Mouse (Mus musculus) embryonic facial prominence, embryonic 13.5 days (tissue): Measurements from ENCODE around the gene Sptbn1. TPM values are rescaled to one million over a fixed set of nuclear protein-coding genes. Genes with fewer than 3 reads are reported as not detected.

ENCODE experiments used
- ATAC-seq: fragments of 200-750 bp; cut with Nextera tagmentation; 2 replicates; pipeline ENCODE4 v1.8.0; 2017; ENCODE audit warnings: low read depth; ENCODE audit not compliant: insufficient number of reproducible peaks, insufficient read depth, low FRiP score, low TSS enrichment
- H3K27ac ChIP-seq: fragments of 300-500 bp; sonication (generic); 2 replicates; pipeline ENCODE4 v1.5.1; 2015; ENCODE audit warnings: moderate library complexity, mild to moderate bottlenecking, inconsistent platforms
- H3K27me3 ChIP-seq: fragments of 300-500 bp; sonication (generic); 2 replicates; pipeline ENCODE4 v1.6.1; 2015; ENCODE audit warnings: mild to moderate bottlenecking, inconsistent platforms
- H3K36me3 ChIP-seq: fragments of 300-500 bp; sonication (generic); 2 replicates; pipeline ENCODE4 v1.6.1; 2015; ENCODE audit warnings: mild to moderate bottlenecking, inconsistent platforms
- H3K4me1 ChIP-seq: fragments of 300-500 bp; sonication (generic); 2 replicates; pipeline ENCODE4 v1.6.1; 2015; ENCODE audit warnings: inconsistent platforms
- H3K4me2 ChIP-seq: fragments of 300-500 bp; sonication (generic); 2 replicates; pipeline ENCODE4 v1.6.1; 2015; ENCODE audit warnings: moderate library complexity, mild to moderate bottlenecking, inconsistent platforms
- H3K4me3 ChIP-seq: fragments of 300-500 bp; sonication (generic); 2 replicates; pipeline ENCODE4 v1.5.1; 2015; ENCODE audit warnings: mild to moderate bottlenecking, inconsistent platforms
- H3K9ac ChIP-seq: fragments of 300-500 bp; sonication (generic); 2 replicates; pipeline ENCODE4 v1.6.1; 2015; ENCODE audit warnings: mild to moderate bottlenecking, inconsistent platforms
- H3K9me3 ChIP-seq: fragments of 300-500 bp; sonication (generic); 2 replicates; pipeline ENCODE4 v1.6.1; 2016; ENCODE audit warnings: inconsistent platforms
- WGBS: fragments of 180-500 bp; shearing (Covaris S2); methylation state at CpG from one replicate; pipeline ENCODE4 v1.1.7; 2015; ENCODE audit warnings: mixed read lengths; 5-methylcytosine and 5-hydroxymethylcytosine counted together
- polyA plus RNA-seq: library from polyadenylated mRNA; unstranded; fragments of >200 nt; fragmentation: Nextera tagmentation; extraction: Ambion mirVana; gene quantifications from 2 replicates; pipeline ENCODE4 v1.2.1, GENCODE M21; 2015

The Sptbn1 gene
- polyA plus RNA-seq, 1 experiment from 2014 or later: 80.9 TPM

GRCm38 (mm10) chr11:30209495-30209894 is 58.5 kb downstream of the Sptbn1 start:
- no peak overlapping the region for H3K27ac ChIP-seq
- H3K4me2 ChIP-seq: no peak overlapping the region
- no peak overlapping the region for H3K9ac ChIP-seq
- 46% methylated on average over 4 of the region's 4 CpGs for WGBS
- ATAC-seq: no peak
- peaks cover 9% of the 10 kb centered on the region; the same call in 1 of the 2 replicates for H3K4me1 ChIP-seq
- H3K9me3 ChIP-seq: no peaks in the 10 kb centered on the region
- H3K27me3 ChIP-seq: no peaks in the 10 kb centered on the region
- H3K36me3 ChIP-seq: no peaks in the 10 kb centered on the region; the same call in 1 of the 2 replicates
- no peak overlapping the region for H3K4me3 ChIP-seq

GRCm38 (mm10) chr11:30204398-30204797 is 63.6 kb downstream of the Sptbn1 start:
- no peak overlapping the region for H3K9ac ChIP-seq
- no peaks in the 10 kb centered on the region for H3K9me3 ChIP-seq
- no peak overlapping the region for H3K4me2 ChIP-seq
- H3K4me1 ChIP-seq: no peaks in the 10 kb centered on the region
- no peak for ATAC-seq
- no peak overlapping the region for H3K4me3 ChIP-seq
- H3K36me3 ChIP-seq: peaks cover 6% of the 10 kb centered on the region
- H3K27me3 ChIP-seq: no peaks in the 10 kb centered on the region
- H3K27ac ChIP-seq: no peak overlapping the region

GRCm38 (mm10) chr11:30200391-30200790 is 67.6 kb downstream of the Sptbn1 start:
- no peaks in the 10 kb centered on the region for H3K9me3 ChIP-seq
- H3K9ac ChIP-seq: no peak overlapping the region
- H3K36me3 ChIP-seq: peaks cover 6% of the 10 kb centered on the region
- H3K4me2 ChIP-seq: no peak overlapping the region
- H3K27me3 ChIP-seq: no peaks in the 10 kb centered on the region
- no peak for ATAC-seq
- no peak overlapping the region for H3K27ac ChIP-seq
- no peak overlapping the region for H3K4me3 ChIP-seq
- peaks cover 23% of the 10 kb centered on the region for H3K4me1 ChIP-seq

- H3K27me3 ChIP-seq: no peaks in the 10 kb centered on the region
- H3K27ac ChIP-seq: peak overlapping the region; percentile 82
- WGBS: under 1% methylated on average over 34 of the region's 34 CpGs
- H3K4me3 ChIP-seq: peak overlapping the region; percentile 53
- peak overlapping the region; percentile 72 for H3K9ac ChIP-seq
- ATAC-seq: peak; percentile 94
- peak overlapping the region; percentile 83 for H3K4me2 ChIP-seq
- H3K9me3 ChIP-seq: no peaks in the 10 kb centered on the region
- peaks cover 23% of the 10 kb centered on the region for H3K4me1 ChIP-seq
- H3K36me3 ChIP-seq: peaks cover 6% of the 10 kb centered on the region
Measured at GRCm38 (mm10) chr11:30198091-30198675, 69.8 kb downstream of the Sptbn1 start.

- Histone ChIP-seq H3K36me3 (peaks cover 6% of the 10 kb centered on the region), H3K9ac (peak overlapping the region; percentile 72)
Measured at GRCm38 (mm10) chr11:30197564-30198090, 70.3 kb downstream of the Sptbn1 start.

GRCm38 (mm10) chr11:30196368-30197070 is 71.5 kb downstream of the Sptbn1 start:
- H3K27ac ChIP-seq: no peak overlapping the region
- WGBS: 58% methylated on average over 4 of the region's 4 CpGs

More at GRCm38 (mm10) chr11:30197564-30198090, 70.3 kb downstream of the Sptbn1 start:
- peak overlapping the region; percentile 82 for H3K27ac ChIP-seq
- H3K9me3 ChIP-seq: no peaks in the 10 kb centered on the region
- H3K27me3 ChIP-seq: no peaks in the 10 kb centered on the region
- peak overlapping the region; percentile 53 for H3K4me3 ChIP-seq
- peaks cover 24% of the 10 kb centered on the region for H3K4me1 ChIP-seq
- 3% methylated on average over 21 of the region's 21 CpGs for WGBS
- peak; percentile 18; the same call in 1 of the 2 replicates for ATAC-seq
- peak overlapping the region; percentile 83 for H3K4me2 ChIP-seq

GRCm38 (mm10) chr11:30195756-30196155 is 72.2 kb downstream of the Sptbn1 start:
- H3K27me3 ChIP-seq: no peaks in the 10 kb centered on the region
- H3K9me3 ChIP-seq: no peaks in the 10 kb centered on the region
- H3K4me3 ChIP-seq: no peak overlapping the region
- H3K4me1 ChIP-seq: peaks cover 30% of the 10 kb centered on the region
- H3K27ac ChIP-seq: no peak overlapping the region
- no peak for ATAC-seq
- WGBS: 62% methylated on average over 3 of the region's 3 CpGs
- no peak overlapping the region for H3K9ac ChIP-seq
- H3K36me3 ChIP-seq: no peaks in the 10 kb centered on the region
- peak overlapping the region; percentile 83; the same call in 1 of the 2 replicates for H3K4me2 ChIP-seq

More at GRCm38 (mm10) chr11:30196368-30197070, 71.5 kb downstream of the Sptbn1 start:
- H3K27me3 ChIP-seq: no peaks in the 10 kb centered on the region
- no peak for ATAC-seq
- H3K9me3 ChIP-seq: no peaks in the 10 kb centered on the region
- no peak overlapping the region for H3K9ac ChIP-seq
- no peaks in the 10 kb centered on the region for H3K36me3 ChIP-seq
- H3K4me3 ChIP-seq: peak overlapping the region; percentile 53
- peaks cover 30% of the 10 kb centered on the region for H3K4me1 ChIP-seq
- peak overlapping the region; percentile 83 for H3K4me2 ChIP-seq

GRCm38 (mm10) chr11:30194800-30195199 is 73.2 kb downstream of the Sptbn1 start:
- Histone ChIP-seq H3K9ac (no peak overlapping the region), H3K4me1 (peaks cover 30% of the 10 kb centered on the region), H3K36me3 (no peaks in the 10 kb centered on the region), H3K9me3 (no peaks in the 10 kb centered on the region), H3K27me3 (no peaks in the 10 kb centered on the region), H3K27ac (no peak overlapping the region), H3K4me3 (no peak overlapping the region), H3K4me2 (no peak overlapping the region)
- 73% methylated on average over 1 of the region's 1 CpGs for WGBS
- ATAC-seq: no peak

- Histone ChIP-seq H3K4me3 (no peak overlapping the region), H3K9ac (no peak overlapping the region), H3K9me3 (no peaks in the 10 kb centered on the region), H3K27me3 (no peaks in the 10 kb centered on the region), H3K27ac (no peak overlapping the region), H3K36me3 (no peaks in the 10 kb centered on the region), H3K4me2 (no peak overlapping the region), H3K4me1 (peaks cover 12% of the 10 kb centered on the region)
- 87% methylated on average over 4 of the region's 4 CpGs for WGBS
- ATAC-seq: no peak
Measured at GRCm38 (mm10) chr11:30190959-30191358, 77.0 kb downstream of the Sptbn1 start.

GRCm38 (mm10) chr11:30190119-30190518 is 77.9 kb downstream of the Sptbn1 start:
- no peak overlapping the region for H3K27ac ChIP-seq
- H3K4me1 ChIP-seq: peaks cover 16% of the 10 kb centered on the region
- H3K27me3 ChIP-seq: no peaks in the 10 kb centered on the region
- no peak overlapping the region for H3K9ac ChIP-seq
- no peak overlapping the region for H3K4me2 ChIP-seq
- no peak for ATAC-seq
- H3K4me3 ChIP-seq: no peak overlapping the region
- WGBS: 87% methylated on average over 3 of the region's 3 CpGs
- no peaks in the 10 kb centered on the region for H3K9me3 ChIP-seq
- no peaks in the 10 kb centered on the region for H3K36me3 ChIP-seq

- Histone ChIP-seq H3K36me3 (no peaks in the 10 kb centered on the region), H3K4me3 (no peak overlapping the region), H3K4me1 (peaks cover 19% of the 10 kb centered on the region), H3K27ac (no peak overlapping the region), H3K4me2 (no peak overlapping the region), H3K9ac (no peak overlapping the region), H3K27me3 (no peaks in the 10 kb centered on the region), H3K9me3 (no peaks in the 10 kb centered on the region)
- 84% methylated on average over 4 of the region's 4 CpGs for WGBS
- no peak for ATAC-seq
Measured at GRCm38 (mm10) chr11:30186902-30187470, 81.0 kb downstream of the Sptbn1 start.
